Mouse (Mus musculus): ENCODE measurements around the gene Slc30a7.

- TF ChIP-seq CTCF (IDR thresholded peaks at IDR 0.05; ENCODE audit: extremely low read depth, insufficient read depth, low read length), result no peak
- TF ChIP-seq POLR2A (IDR thresholded peaks at IDR 0.05; ENCODE audit: extremely low read depth, insufficient read depth, low read length), result no peak
Observed at GRCm38 (mm10) chr3:115957223-115957622, 50.0 kb downstream of the Slc30a7 start.

Measured in cortical plate, adult 2 months (tissue).